Comparison of ENCODE assay signal across 22 mouse cellular contexts in genomic region chr1:88486336-88486735, GRCm38 (mm10). TPM values are rescaled to one million over a fixed set of nuclear protein-coding genes. Genes with fewer than 3 reads are reported as not detected.
A peak's percentile ranks its signal among the peaks of the same experiment; 100 is the strongest.
DNase-seq lines count a peak whose midpoint lies in the region; ATAC-seq lines count a peak whose summit lies in the region.
"Had no signal": no experiment of that assay in that cellular context is flagged by ENCODE, and none has a peak within 500 bp of the region (broad histone marks: within the 10 kb centered on the region; RNA-seq: fewer than 3 reads in every experiment).

No protein-coding gene starts in this region.

- H3K9me3 ChIP-seq in heart, embryonic 13.5 days = no peaks in the 10 kb centered on the region
- no peaks in the 10 kb centered on the region for H3K9me3 ChIP-seq in heart, embryonic 12.5 days (replicated peaks)
- no peaks in the 10 kb centered on the region for H3K9me3 ChIP-seq in liver, embryonic 13.5 days (replicated peaks)
- H3K9me3 ChIP-seq in liver, embryonic 16.5 days (replicated peaks; ENCODE audit: control insufficient read depth, low read length) = no peaks in the 10 kb centered on the region
- H3K9me3 ChIP-seq: embryonic facial prominence, embryonic 13.5 days; forebrain, embryonic 12.5 days; G1E; hindbrain, embryonic 12.5 days had no signal

- peak; percentile 41 for DNase-seq in embryo, embryonic 10 days (ENCODE audit: low spot score)
- no peak for DNase-seq in embryo, embryonic 10.5 days (ENCODE audit: low spot score)
- no peak for DNase-seq in liver, embryonic 13.5 days
- DNase-seq in liver = no peak
- no peak for DNase-seq in cerebellum, adult 18-20 months
- DNase-seq: adrenal gland, postnatal 10 days; B cell, adult 2 months; cerebellum, adult 2 months; cerebellum, postnatal 14 days; gastrocnemius, postnatal 10 days; heart, postnatal 36 days had no signal

- no peaks in the 10 kb centered on the region for H3K27me3 ChIP-seq in heart, embryonic 13.5 days (replicated peaks)
- H3K27me3 ChIP-seq in heart, embryonic 12.5 days (replicated peaks) = no peaks in the 10 kb centered on the region
- H3K27me3 ChIP-seq in liver, embryonic 13.5 days = no peaks in the 10 kb centered on the region
- no peaks in the 10 kb centered on the region for H3K27me3 ChIP-seq in liver, embryonic 16.5 days (ENCODE audit: control insufficient read depth, insufficient read depth, low read depth, low read length)
- H3K27me3 ChIP-seq: embryonic facial prominence, embryonic 13.5 days; forebrain, embryonic 12.5 days; hindbrain, embryonic 12.5 days had no signal

- H3K27ac ChIP-seq in heart, embryonic 13.5 days (replicated peaks) = 0 out of 2 replicates have a peak overlapping the region, but pooled peaks have one; percentile 15
- no peak overlapping the region for H3K27ac ChIP-seq in heart, embryonic 12.5 days (ENCODE audit: poor library complexity, severe bottlenecking)
- H3K27ac ChIP-seq in liver, embryonic 13.5 days = peak overlapping the region; percentile 37
- peak overlapping the region; percentile 23 for H3K27ac ChIP-seq in liver, embryonic 16.5 days (ENCODE audit: low read length)
- H3K27ac ChIP-seq: embryonic facial prominence, embryonic 13.5 days; forebrain, embryonic 12.5 days; hindbrain, embryonic 12.5 days had no signal

- no peak overlapping the region for H3K4me3 ChIP-seq in heart, embryonic 13.5 days
- H3K4me3 ChIP-seq in heart, embryonic 12.5 days = no peak overlapping the region
- H3K4me3 ChIP-seq in liver, embryonic 13.5 days (replicated peaks) = no peak overlapping the region
- H3K4me3 ChIP-seq in liver, embryonic 16.5 days (ENCODE audit: low read depth, low read length) = no peak overlapping the region
- H3K4me3 ChIP-seq: embryonic facial prominence, embryonic 13.5 days; forebrain, embryonic 12.5 days; hindbrain, embryonic 12.5 days had no signal

- 62% methylated on average over 4 of the region's 4 CpGs for WGBS in heart, embryonic 13.5 days
- WGBS in heart, embryonic 12.5 days = 72% methylated on average over 4 of the region's 4 CpGs
- 62% methylated on average over 4 of the region's 4 CpGs for WGBS in liver, embryonic 13.5 days (ENCODE audit: insufficient replicate concordance)
- WGBS in liver, embryonic 16.5 days (ENCODE audit: insufficient replicate concordance) = 65% methylated on average over 4 of the region's 4 CpGs

- no peak for ATAC-seq in heart, embryonic 13.5 days (ENCODE audit: extremely low read depth, insufficient number of reproducible peaks, low FRiP score, low TSS enrichment)
- no peak for ATAC-seq in heart, embryonic 12.5 days (ENCODE audit: insufficient number of reproducible peaks, low FRiP score)
- ATAC-seq in liver, embryonic 13.5 days (ENCODE audit: low read depth) = no peak
- no peak for ATAC-seq in liver, embryonic 16.5 days (ENCODE audit: low read depth)
- ATAC-seq: CD4-positive, CD25-positive, alpha-beta regulatory T cell, adult 4 months; forebrain, embryonic 16.5 days; hindbrain, embryonic 16.5 days; inflammation-experienced regulatory T-cells, adult 6 months had no signal

- no peaks in the 10 kb centered on the region for H3K36me3 ChIP-seq in heart, embryonic 13.5 days
- no peaks in the 10 kb centered on the region for H3K36me3 ChIP-seq in heart, embryonic 12.5 days
- H3K36me3 ChIP-seq in liver, embryonic 13.5 days = no peaks in the 10 kb centered on the region
- H3K36me3 ChIP-seq in liver, embryonic 16.5 days (ENCODE audit: control insufficient read depth, insufficient read depth) = no peaks in the 10 kb centered on the region
- H3K36me3 ChIP-seq: embryonic facial prominence, embryonic 13.5 days; forebrain, embryonic 12.5 days; G1E; hindbrain, embryonic 12.5 days had no signal

- H3K9ac ChIP-seq in heart, embryonic 13.5 days = no peak overlapping the region
- H3K9ac ChIP-seq in heart, embryonic 12.5 days = no peak overlapping the region
- H3K9ac ChIP-seq in liver, embryonic 13.5 days = no peak overlapping the region
- H3K9ac ChIP-seq in liver, embryonic 16.5 days (ENCODE audit: low read depth, low read length) = no peak overlapping the region
- H3K9ac ChIP-seq: embryonic facial prominence, embryonic 13.5 days; forebrain, embryonic 12.5 days; hindbrain, embryonic 12.5 days had no signal

- H3K4me2 ChIP-seq in heart, embryonic 13.5 days = no peak overlapping the region
- H3K4me2 ChIP-seq in heart, embryonic 12.5 days = no peak overlapping the region
- no peak overlapping the region for H3K4me2 ChIP-seq in liver, embryonic 13.5 days
- H3K4me2 ChIP-seq in liver, embryonic 16.5 days (ENCODE audit: low read depth, low read length) = no peak overlapping the region
- H3K4me2 ChIP-seq: embryonic facial prominence, embryonic 13.5 days; forebrain, embryonic 12.5 days; hindbrain, embryonic 12.5 days had no signal

- H3K4me1 ChIP-seq in heart, embryonic 13.5 days = peaks cover 57% of the 10 kb centered on the region
- peaks cover 56% of the 10 kb centered on the region for H3K4me1 ChIP-seq in heart, embryonic 12.5 days (replicated peaks)
- peaks cover 85% of the 10 kb centered on the region for H3K4me1 ChIP-seq in liver, embryonic 13.5 days (replicated peaks)
- H3K4me1 ChIP-seq in liver, embryonic 16.5 days (ENCODE audit: control insufficient read depth, low read depth, low read length) = peaks cover 57% of the 10 kb centered on the region
- H3K4me1 ChIP-seq: forebrain, embryonic 12.5 days had no signal

RNA-seq across cellular contexts. Expression of gene Glrp1, which starts 23.5 kb away (rescaled TPM):
- polyA plus RNA-seq in heart, embryonic 13.5 days (2015; fragmentation: Nextera tagmentation; extraction: Ambion mirVana) = 0.19 and 0.24 TPM in 2 replicates
- polyA plus RNA-seq in heart, embryonic 12.5 days (2016; fragmentation: Nextera tagmentation; extraction: Ambion mirVana) = 0.09 and 0.11 TPM in 2 replicates
- polyA plus RNA-seq in liver, embryonic 13.5 days (2015; fragmentation: Nextera tagmentation; extraction: Ambion mirVana) = 0.09 and 0.17 TPM in 2 replicates
- polyA plus RNA-seq in liver, embryonic 16.5 days (2015; fragmentation: Nextera tagmentation; extraction: Ambion mirVana) = 0.05 and 0.11 TPM in 2 replicates
- polyA plus RNA-seq: CD4-positive, CD25-positive, alpha-beta regulatory T cell, adult 4 months; embryonic facial prominence, embryonic 13.5 days; forebrain, embryonic 12.5 days; forebrain, embryonic 16.5 days; G1E; hindbrain, embryonic 12.5 days; hindbrain, embryonic 16.5 days; inflammation-experienced regulatory T-cells, adult 6 months had no signal
